Mouse (Mus musculus) C2C12 (cell line): ENCODE data around the gene Fkbp5.
"Not testable (repeated sequence)": the region's sequence is repeated elsewhere in the genome, so short reads cannot be mapped to it uniquely, and the experiment has no call there.

Experiments
- CTCF ChIP-seq: IDR thresholded peaks from one replicate; pipeline ENCODE4 v1.5.1; 2011; ENCODE audit not compliant: control insufficient read depth, insufficient read depth, insufficient read length
- MAX ChIP-seq: IDR thresholded peaks from one replicate; pipeline ENCODE4 v1.6.1; 2011; ENCODE audit warnings: mild to moderate bottlenecking, control low read depth
- MYOG ChIP-seq: IDR thresholded peaks from one replicate; pipeline ENCODE4 v1.6.1; 2011; ENCODE audit not compliant: control insufficient read depth, insufficient read length; ENCODE audit errors: extremely low read depth
- USF1 ChIP-seq: IDR thresholded peaks from one replicate; pipeline ENCODE4 v1.6.1; 2011; ENCODE audit warnings: low read depth, mild to moderate bottlenecking, control low read depth, moderate library complexity

GRCm38 (mm10) chr17:28418481-28418880 lies 98.8 kb downstream of the Fkbp5 start:
- TF ChIP-seq CTCF, MYOG, MAX, USF1: not testable (repeated sequence)
